Mouse (Mus musculus) embryo, embryonic 11 days (tissue): Measurements from ENCODE around the gene Klhl20.
A peak's percentile ranks its signal among the peaks of the same experiment; 100 is the strongest.
"Not testable (repeated sequence)": the region's sequence is repeated elsewhere in the genome, so short reads cannot be mapped to it uniquely, and the experiment has no call there.

Experiments used
- DNase-seq: peaks from one replicate; pipeline ENCODE4 v3.0.0-alpha.2; 2015

Klhl20 gene

DNA sequence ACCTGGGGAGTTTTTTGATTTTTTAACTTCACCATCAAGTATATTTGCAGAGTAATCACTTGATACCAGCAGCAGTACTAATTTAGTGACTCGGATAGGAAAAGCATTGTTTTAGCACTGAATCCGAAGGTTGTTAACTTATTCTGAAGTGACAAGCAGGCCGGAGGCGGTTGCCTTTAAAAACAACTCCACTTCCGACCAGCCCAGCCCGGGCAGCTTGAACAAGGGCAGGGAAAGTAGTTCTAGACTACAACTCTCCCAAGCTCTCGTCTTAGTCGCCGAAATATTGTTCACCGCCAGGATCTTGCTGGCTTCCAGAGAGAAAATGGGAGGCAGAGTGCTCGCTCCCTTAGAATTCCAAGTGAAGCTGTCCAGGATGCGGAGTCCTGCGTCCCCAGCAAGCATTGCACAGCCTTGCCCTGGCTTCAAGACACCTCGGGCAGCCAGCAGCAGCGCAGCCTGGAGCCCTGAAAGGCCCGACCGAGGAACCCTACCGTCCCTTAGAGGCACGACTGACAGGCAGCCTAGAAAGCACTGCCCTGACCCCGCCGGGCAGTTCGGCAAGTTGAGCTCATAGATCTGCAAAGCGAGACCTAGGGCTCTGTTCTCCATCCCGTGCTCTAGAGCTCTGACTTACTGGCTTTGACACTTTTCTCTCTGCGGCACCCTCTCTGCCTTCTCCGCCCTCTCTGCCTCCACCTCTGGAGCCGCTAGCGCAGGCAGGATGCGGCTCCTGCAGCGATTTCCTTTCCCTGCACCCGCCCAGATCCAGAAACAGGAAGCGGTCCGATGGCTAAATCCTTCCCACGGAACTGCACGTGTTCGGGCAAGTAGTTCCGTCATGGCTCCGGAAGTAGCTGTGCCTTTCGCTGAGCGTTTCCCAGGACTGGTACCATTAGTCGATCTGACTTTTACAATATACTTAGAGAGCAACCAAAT lies at the start of gene Klhl20:
Gene Klhl20, minus strand, starts transcription at position 786 of the 939 bp plus-strand sequence.
- peak; percentile 95 for DNase-seq

DNA sequence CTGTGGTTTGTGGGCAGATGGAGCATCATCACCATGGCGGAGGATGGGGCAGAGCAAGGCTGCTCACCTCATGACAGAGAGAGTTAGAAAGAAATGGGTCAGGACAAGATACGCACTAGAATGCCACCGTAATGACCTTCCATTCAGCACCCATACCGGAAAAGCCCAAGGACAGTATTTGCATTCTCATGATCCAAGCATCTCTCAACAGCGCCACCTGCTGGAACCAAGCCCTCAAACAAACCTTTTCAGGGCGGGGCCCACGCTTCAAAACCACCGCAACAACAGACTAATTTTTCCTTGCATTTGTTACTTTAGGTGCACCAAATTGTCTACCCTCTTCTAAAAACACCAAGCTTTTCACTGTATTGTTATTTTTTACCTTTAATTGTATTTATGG lies 49.4 kb upstream of the Klhl20 start:
- peak; percentile 70 for DNase-seq

DNA sequence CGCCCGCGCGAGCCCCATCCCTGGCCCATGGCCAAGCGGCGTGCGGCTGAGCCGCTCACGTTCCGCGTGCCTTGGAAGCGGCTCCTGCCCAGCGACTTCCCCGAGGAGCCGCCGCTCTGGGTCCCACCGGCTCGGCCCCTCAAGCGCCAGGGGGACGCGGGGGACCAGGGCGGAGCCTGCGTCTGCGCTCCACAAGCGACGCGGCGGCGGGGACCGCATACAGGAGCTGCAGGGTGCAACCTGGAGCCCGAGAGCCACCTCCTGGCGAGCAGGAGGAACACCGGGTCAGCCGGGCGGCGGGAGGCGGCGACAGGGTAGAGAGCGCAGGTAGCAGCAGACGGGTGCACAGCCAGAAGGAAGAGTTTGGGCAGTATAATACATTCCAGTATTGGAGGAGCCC lies 39.3 kb upstream of the Klhl20 start:
- DNase-seq = peak; percentile 90

DNA sequence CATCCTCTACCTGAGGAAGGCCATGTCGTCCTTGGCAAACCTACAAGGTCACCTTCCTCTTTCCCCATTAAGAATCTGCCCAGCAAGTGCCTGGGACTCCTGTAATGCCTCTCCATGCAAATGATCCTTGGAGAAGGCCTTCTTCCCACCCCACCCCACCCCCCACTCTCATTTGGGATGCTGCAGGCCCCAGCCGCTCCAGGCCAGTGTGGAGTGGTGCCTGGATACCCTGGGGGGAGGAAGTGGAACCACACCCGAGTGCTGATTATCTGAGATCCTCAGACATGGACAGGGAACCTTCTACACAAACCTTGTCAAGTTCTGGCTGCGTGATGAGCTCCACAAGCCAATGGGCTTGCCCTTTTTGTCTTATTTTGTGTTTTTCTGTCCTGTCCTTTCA lies 29.0 kb upstream of the Klhl20 start:
- no peak for DNase-seq

DNA sequence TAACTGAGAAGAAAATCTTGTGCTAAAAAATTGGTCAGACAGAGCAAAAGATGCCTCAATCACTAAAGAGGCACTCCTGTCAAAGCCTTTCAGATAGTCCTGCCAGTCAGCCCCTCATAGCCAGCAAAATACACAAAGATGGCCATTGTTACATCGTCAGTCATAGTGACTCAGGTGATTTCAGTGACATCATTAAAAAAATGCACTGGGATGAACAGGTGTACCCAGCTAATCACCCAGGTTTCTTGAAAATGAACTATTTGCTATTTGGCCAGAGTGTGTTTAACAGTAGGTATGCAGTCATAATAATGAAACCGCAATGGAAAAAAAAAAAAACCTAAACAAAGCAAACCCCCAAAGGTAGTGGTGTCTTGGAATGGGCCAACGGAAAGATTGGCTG lies 27.9 kb upstream of the Klhl20 start, which contains the start of gene Tex50:
Gene Tex50, minus strand, starts transcription at position 101 of the 400 bp plus-strand sequence.
- no peak for DNase-seq

DNA sequence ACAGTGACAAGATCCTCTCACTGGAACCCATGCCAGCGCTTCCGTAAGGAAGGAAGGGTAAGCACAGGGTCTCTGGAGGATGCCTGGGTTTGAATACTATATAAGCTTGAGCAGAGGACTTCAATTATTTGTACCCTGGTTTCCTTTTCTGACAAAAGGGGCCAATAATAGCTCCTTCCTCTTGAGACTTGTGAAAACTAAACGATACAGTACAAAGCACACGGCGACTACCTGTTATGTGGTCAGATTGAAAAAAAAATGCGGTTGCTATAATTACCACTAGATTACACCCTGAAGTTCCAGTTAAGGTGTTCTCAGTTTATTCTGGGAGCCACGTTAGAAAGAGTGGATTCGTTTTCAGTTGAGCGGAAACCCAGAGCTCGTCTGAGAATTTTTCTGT lies 25.2 kb upstream of the Klhl20 start:
- DNase-seq = no peak

DNA sequence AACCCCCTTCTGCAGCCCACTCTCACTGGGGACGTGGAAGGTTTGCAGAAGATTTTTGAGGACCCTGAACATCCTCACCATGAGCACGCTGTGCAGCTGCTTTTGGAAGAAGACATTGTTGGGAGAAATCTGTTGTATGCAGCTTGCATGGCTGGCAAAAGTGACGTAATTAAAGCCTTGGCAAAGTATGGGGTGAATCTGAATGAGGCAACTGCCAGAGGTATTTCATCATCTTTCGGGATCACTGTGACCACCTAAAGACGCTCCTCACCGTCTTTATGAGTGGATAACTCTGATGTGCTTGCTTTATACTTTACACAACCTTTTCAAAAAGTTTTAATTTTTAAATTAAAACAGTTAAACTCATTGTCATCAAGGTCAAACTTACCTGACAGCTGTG lies 19.8 kb upstream of the Klhl20 start:
- no peak for DNase-seq

DNA sequence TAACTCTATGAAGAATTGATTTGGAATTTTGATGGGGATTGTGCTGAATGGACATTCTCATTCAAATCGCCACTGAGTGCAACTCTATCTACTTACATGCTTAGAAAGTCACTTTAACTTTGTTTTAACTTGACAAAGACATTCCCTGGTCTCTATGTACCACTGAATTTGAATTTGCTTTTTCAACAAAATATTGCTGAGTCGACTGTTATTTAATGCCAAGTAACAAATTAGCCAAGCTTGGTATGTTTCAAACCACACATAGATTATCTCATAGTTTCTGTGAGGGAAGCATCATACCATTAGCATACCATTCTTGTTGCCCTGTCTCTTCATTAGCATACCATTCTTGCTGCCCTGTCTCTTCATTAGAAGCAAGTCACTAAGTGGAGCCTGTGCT lies 16.6 kb upstream of the Klhl20 start:
- DNase-seq = no peak

DNA sequence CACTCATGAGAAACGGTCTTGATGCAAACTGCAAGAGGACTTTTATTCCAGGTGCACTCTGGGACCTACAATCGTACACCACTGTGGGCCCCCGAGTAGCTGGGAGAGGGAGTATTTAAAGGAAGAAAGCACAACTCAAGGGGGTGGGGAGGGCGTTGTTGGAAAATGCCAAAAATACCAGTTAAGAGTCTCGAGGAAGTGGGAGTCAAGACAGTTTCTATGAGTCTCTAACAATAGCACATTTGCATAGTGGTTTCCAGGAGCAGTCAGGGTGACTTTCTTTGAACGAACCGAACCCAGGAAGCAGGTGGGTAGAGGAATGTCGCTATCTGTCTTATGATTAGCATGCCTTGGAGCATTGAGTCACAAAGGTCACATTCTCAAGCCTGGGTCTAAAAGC lies 14.3 kb upstream of the Klhl20 start:
- not testable (repeated sequence) for DNase-seq

DNA sequence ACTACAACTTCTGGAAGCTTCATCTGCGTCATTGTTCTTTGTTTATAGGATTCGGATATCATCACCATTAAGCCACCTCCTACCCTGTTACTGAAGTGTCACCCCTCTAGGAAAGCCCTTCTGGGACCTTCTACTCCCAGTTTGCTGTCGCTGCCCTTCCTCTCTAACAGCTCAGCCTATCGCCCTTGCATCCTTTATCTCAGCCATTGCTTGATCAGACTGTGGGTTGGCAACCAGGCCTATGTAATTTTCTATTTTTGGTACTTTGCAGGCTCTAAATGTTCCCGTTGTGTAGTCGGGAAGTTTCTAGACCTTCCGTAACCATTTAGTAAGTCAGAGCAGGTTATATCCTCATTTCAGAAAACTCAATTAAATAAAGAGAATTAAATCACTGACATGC lies 11.9 kb upstream of the Klhl20 start:
- no peak for DNase-seq

DNA sequence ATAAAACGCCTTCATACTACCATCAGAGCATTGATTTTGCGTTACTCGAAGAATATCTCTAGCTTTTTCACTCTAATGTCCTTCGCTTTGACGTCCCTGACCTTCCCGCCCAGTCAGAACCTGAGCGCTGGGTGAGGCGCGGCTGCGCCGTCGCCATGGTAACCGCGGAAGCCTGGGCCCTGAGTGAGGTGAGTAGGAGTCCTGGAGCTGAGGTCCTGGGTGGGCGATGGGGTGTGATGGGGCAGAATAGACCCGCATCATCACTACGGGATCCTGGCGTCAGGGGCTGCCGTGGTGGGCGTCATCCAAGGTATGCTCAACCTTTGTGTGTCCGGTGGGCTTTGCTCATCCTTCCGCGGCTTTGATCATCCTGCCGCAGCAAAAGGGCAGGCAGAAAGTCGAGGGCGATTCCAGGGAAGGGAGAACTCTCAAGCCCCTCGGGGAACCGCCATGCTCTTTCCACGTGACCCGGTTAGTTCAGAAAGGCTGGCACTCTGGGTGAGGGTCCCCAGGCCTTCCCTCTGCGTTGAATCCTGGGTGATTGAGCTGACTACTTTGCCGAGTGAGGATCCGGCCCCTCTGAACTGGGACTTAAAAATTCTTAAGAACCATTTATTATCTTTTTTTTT lies 11.3 kb upstream of the Klhl20 start, which contains the start of gene Ankrd45:
Gene Ankrd45, plus strand, starts transcription at position 161 of the 629 bp plus-strand sequence.
- DNase-seq = peak; percentile 81

DNA sequence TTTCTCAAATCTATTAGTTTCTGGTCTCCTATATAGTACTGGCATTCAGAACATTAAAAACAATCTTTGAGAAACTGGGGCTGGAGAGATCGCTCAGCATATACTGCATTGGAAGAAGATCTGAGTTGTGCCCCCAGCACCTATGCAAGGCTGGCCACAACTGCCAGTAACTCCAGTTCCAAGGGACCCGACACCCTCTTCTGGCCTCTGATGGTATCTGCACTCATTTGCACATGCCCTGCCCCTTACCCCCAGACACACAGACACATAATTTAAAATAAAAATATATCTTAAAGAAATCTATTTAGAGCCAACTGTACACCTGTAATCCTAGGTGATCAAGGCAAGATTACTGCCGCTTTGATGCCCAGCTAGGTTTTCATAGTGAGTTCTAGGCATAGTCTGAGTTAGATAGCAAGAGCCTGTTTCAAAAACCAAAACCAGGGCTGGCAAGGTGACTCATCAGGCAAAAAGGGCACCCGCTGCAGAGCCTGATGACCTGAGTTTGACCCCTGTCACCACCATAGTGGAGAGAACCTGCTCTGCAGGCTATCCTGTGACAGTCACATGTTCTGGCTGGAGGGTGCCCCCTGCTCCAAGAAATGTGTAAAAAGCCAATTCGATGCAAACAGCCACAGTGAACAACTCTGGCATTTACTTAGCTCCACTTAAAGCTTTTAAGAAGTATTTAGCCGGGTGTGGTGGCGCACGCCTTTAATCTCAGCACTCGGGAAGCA lies 8.9 kb upstream of the Klhl20 start:
- DNase-seq = no peak

DNA sequence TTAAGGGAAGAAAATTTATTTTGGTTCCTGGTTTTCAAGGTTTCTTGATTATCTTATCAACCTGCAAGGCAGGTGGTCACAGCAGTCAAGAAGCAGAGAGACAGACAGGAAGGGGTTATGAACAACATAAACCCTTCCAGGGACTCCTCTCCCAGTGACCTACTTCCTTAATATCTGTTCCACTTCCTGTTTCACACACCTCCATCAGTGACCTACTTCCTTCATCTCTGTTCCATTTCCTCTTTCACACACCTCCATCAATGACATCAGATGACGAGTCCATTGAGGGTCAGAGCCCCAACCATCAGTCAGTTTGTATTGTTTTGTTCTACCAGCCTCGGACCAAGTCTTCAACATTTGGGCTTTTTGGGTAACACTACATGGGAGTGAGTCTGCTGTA lies 8.2 kb upstream of the Klhl20 start:
- DNase-seq = no peak

DNA sequence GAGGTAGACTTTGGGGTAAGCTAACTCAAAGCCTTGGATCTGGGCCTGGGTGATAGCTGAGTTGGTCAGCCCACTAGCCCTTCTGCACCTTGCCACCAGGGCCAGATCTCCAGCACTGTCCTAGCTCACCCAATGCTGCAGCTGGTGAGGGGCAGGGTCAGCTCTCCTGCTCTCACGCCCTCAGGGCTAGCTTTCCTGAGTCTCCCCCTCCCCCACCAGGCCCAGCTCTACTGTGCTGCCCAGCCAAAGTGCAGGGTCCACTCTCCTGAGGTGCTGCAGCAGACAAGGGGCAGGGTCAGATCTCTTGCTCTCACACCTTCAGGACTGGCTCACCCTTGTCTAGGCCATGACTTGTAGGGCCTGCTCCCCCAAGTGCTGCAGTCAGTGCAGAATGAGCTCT lies 4.8 kb downstream of the Klhl20 start:
- no peak for DNase-seq

DNA sequence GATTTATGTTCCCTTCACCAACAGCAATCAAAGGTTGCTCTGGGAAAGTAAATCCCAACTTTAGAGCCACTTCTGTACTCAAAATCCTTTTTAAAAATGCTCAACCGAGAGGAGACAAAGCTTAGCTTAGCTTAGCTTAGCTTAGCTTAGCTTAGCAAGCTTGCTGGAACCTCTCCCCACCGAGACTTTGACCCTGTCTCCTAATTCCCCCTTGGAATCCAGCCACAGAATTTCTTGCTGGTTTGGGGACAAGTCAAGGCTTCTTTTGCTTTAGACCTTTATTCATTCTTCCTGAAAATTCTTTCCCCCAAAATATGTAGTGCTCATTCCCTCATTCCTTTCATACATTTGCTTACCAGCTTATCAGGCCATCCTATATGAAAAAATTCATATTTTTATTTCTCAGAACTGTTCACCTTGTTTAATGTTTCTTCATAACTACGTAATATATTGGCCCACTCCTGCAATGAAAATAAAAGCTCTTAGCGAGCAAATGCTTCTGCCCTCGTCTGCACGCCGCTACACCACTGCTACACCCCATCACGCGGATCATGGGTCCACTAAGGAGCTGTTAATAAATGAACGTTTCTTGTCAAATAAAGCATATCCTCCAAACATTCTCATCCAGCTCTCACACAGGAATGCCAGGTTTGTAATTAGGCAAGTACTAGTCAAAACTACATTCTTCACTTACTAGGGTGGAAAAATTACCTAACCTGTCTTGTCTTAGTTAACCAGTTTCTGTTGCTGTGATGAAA lies 8.5 kb downstream of the Klhl20 start:
- DNase-seq = no peak

DNA sequence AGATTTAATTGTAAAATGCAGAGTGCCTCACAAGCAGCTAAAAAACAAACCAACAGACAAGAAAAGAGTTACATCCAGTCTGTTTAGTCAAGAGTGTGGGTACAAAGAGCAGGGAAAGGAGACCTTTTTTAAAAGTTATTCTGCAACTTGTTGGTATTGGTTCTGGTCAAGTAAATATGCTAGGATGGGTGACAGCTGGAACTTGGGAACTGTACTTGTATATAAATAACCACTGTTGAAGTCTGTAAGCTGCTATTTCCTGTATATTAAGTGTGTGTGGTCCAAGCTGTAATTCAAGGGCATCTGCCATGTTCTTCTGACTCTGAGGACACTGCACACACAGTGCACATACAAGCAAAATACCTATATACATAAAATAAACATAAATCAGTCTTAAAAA lies 16.7 kb downstream of the Klhl20 start:
- no peak for DNase-seq

DNA sequence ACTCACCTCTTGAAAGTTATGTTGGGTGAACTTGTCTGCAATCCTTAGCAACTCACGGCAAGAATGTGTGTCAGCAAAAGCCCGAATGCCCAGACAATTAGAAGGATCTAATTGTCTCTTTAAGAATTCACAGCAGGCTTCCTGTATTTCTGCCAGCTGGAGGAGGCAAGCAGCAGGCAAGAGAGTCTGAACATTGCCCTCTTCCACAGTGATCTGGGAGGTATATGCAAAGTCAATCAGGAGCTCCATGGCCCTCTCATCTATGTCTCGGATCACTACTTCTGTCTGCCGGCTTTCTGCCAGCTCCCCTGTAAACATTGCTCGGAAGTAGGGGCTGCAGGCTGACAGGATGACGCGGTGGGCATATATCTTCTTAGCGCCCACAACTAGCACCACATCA lies 22.1 kb downstream of the Klhl20 start:
- DNase-seq = no peak

DNA sequence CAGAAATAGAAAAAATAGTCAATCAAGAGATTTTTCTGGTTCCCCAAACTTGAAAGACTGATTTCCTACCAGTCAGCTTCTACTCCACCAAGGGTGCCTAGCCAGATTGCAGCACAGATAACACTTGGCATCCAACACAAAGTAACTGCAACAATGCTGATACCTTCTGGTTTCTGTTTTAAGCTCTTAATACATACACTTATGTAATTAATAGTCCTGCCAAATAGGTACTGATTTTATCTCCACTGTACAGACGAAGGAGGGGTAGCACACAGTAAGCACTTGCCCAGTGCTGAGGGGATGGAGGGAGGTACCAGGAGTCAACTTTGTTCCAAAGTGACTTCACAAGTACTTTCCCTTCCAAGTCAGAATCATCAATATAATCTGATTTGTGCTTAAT lies 27.5 kb downstream of the Klhl20 start:
- DNase-seq = no peak

DNA sequence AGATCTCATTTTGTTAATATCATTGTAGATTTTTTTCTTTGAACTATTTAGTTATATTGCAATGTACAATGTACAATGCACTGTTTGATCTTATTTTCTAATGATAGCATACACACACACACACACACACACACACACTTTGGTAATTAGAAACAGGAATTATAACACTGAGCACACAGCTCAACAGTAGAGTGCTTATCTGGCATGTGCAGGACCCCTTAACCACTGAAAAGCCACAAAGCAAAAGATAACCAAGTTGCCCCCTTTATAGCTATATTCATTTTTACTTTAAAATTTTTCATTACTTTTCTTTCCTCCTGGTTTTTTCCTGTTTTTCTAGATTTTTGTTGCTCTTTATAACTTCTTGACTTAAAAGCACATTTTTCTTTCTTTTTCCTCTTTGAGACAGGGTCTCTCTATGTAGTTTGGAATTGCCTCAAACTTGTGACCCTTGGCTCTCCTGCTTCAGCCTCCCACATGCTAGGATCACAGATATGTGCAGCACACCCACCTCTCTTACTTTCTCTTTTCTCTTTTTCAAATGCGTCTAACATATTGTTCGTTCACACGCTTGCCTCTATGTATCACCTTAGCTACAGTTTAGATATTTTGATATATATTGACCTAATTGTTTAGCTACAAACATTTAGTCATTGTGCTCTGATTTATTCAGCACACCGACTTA lies 31.4 kb downstream of the Klhl20 start:
- DNase-seq = no peak

DNA sequence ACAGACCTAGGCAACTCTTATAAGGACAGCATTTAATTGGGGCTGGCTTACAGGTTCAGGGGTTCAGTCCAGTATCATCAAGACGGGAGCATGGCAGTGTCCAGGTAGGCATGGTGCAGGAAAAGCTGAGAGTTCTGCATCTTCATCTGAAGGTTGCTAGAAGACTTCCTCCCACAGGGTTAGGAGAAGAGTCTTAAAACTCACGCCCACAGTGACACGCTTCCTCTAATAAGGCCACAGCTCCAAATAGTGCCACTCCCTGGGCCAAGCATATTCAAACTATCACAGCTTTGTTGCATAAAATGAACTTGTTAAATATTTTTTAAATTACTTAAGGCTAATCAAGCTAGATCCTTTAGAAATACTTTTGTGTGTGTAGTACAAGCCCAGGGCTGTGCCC lies 54.1 kb downstream of the Klhl20 start:
- DNase-seq = no peak

DNA sequence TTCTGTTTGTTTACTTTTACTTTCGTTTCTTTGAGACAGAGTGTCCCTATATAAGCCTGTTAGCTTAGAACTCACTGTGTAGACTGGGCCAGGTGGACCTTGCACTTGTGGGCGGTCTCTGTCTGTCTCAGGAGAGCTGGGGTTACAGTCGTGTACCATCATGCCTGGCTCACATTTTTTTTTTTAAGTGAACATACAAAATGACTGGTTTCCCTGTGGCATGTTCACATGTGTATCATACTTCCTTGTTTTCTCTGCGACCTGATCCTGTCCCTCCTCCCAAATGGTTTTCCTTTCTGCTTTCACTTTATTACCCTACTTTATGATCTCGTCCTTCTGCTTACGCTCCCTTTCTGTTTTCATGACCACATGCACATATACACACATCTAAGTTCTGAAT lies 55.1 kb downstream of the Klhl20 start:
- DNase-seq = no peak

DNA sequence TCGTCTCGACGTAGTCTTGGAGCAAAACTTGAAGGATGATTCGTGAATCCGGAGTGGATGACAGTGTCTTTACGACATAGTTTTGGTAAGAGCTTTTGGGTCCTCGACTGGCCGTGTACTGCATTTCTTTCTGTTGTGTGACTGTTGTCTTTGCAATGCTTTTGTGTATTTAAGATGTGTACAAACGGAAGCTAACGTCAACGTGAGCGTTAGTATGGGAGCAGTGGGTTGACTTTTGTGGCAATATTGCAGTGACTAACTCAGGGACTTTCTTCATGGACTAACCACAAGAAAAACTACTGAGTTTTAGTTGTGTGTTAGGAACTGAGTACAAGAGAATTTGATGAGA lies 60.1 kb downstream of the Klhl20 start:
- DNase-seq = no peak
